Mouse (Mus musculus): ENCODE results near the gene Enpp5. TPM values are rescaled to one million over a fixed set of nuclear protein-coding genes. Genes with fewer than 3 reads are reported as not detected.

Gene Enpp5
- total RNA-seq (2014; rRNA removed) = 169 and 171 TPM in 2 replicates
- polyA plus RNA-seq (2015; fragmentation: Nextera tagmentation; extraction: Ambion mirVana) = 110 and 117 TPM in 2 replicates

GRCm38 (mm10) chr17:44078631-44079350 is at the start of gene Enpp5:
TSS of gene Enpp5 (plus strand) at chr17:44078813.
- H3K4me3 ChIP-seq (ENCODE audit: low read depth, low read length) = peak within 1 kb of the TSS; percentile 66
- DNase-seq (ENCODE audit: low spot score) (peak; percentile 97), ATAC-seq (ENCODE audit: low FRiP score) (peak; percentile 99)
- H3K27me3 ChIP-seq (ENCODE audit: insufficient read depth, low read length) = no peaks in the 10 kb centered on the region
- WGBS = under 1% methylated on average over 31 of the region's 31 CpGs
- H3K36me3 ChIP-seq (ENCODE audit: insufficient read depth, low read length) = peaks cover 18% of the 10 kb centered on the region
- TF ChIP-seq CTCF (IDR thresholded peaks at IDR 0.05) = no peak
- H3K4me2 ChIP-seq (ENCODE audit: low read depth, low read length, poor library complexity, severe bottlenecking) = peak within 1 kb of the TSS; percentile 76
- H3K9me3 ChIP-seq (ENCODE audit: low read length) = no peaks in the 10 kb centered on the region
- peaks cover 6% of the 10 kb centered on the region; the same call in 1 of the 2 replicates for H3K4me1 ChIP-seq (ENCODE audit: insufficient read depth, low read length)
- H3K27ac ChIP-seq (ENCODE audit: low read depth, low read length) = peak within 1 kb of the TSS; percentile 96
- H3K9ac ChIP-seq (replicated peaks; ENCODE audit: low read length, poor library complexity, severe bottlenecking) = peak within 1 kb of the TSS; percentile 89

GRCm38 (mm10) chr17:44029616-44030015 is 49.0 kb upstream of the Enpp5 start:
- Histone ChIP-seq H3K9ac (replicated peaks; ENCODE audit: low read length, poor library complexity, severe bottlenecking) (no peak overlapping the region), H3K4me1 (ENCODE audit: insufficient read depth, low read length) (peaks cover 7% of the 10 kb centered on the region; the same call in 1 of the 2 replicates), H3K4me3 (ENCODE audit: low read depth, low read length) (no peak overlapping the region), H3K9me3 (ENCODE audit: low read length) (no peaks in the 10 kb centered on the region), H3K36me3 (ENCODE audit: insufficient read depth, low read length) (0 out of 2 replicates have a peak, but pooled peaks cover 5% of the 10 kb centered on the region), H3K27ac (ENCODE audit: low read depth, low read length) (no peak overlapping the region), H3K4me2 (ENCODE audit: low read depth, low read length, poor library complexity, severe bottlenecking) (no peak overlapping the region), H3K27me3 (ENCODE audit: insufficient read depth, low read length) (no peaks in the 10 kb centered on the region)
- no peak for ATAC-seq (ENCODE audit: low FRiP score)
- no peak for DNase-seq (ENCODE audit: low spot score)
- TF ChIP-seq CTCF (IDR thresholded peaks at IDR 0.05) = no peak
- 86% methylated on average over 5 of the region's 5 CpGs for WGBS

GRCm38 (mm10) chr17:44030776-44031587 is 47.6 kb upstream of the Enpp5 start:
- TF ChIP-seq CTCF (IDR thresholded peaks at IDR 0.05) = no peak
- WGBS = 28% methylated on average over 3 of the region's 3 CpGs
- ATAC-seq (ENCODE audit: low FRiP score) = no peak
- H3K27ac ChIP-seq (ENCODE audit: low read depth, low read length) = peak overlapping the region; percentile 38; the same call in 1 of the 2 replicates
- peak; percentile 33 for DNase-seq (ENCODE audit: low spot score)
- 0 out of 2 replicates have a peak, but pooled peaks cover 5% of the 10 kb centered on the region for H3K36me3 ChIP-seq (ENCODE audit: insufficient read depth, low read length)
- H3K9me3 ChIP-seq (ENCODE audit: low read length) = no peaks in the 10 kb centered on the region
- no peaks in the 10 kb centered on the region for H3K27me3 ChIP-seq (ENCODE audit: insufficient read depth, low read length)
- H3K4me3 ChIP-seq (ENCODE audit: low read depth, low read length) = no peak overlapping the region
- H3K4me1 ChIP-seq (ENCODE audit: insufficient read depth, low read length) = peaks cover 3% of the 10 kb centered on the region; the same call in 1 of the 2 replicates
- H3K4me2 ChIP-seq (ENCODE audit: low read depth, low read length, poor library complexity, severe bottlenecking) = no peak overlapping the region
- H3K9ac ChIP-seq (replicated peaks; ENCODE audit: low read length, poor library complexity, severe bottlenecking) = no peak overlapping the region

- ATAC-seq (ENCODE audit: low FRiP score) (no peak), DNase-seq (ENCODE audit: low spot score) (no peak)
- Histone ChIP-seq H3K4me2 (ENCODE audit: low read depth, low read length, poor library complexity, severe bottlenecking) (no peak overlapping the region), H3K27ac (ENCODE audit: low read depth, low read length) (no peak overlapping the region), H3K9ac (replicated peaks; ENCODE audit: low read length, poor library complexity, severe bottlenecking) (no peak overlapping the region), H3K4me3 (ENCODE audit: low read depth, low read length) (no peak overlapping the region), H3K27me3 (ENCODE audit: insufficient read depth, low read length) (no peaks in the 10 kb centered on the region), H3K36me3 (ENCODE audit: insufficient read depth, low read length) (0 out of 2 replicates have a peak, but pooled peaks cover 5% of the 10 kb centered on the region), H3K4me1 (ENCODE audit: insufficient read depth, low read length) (no peaks in the 10 kb centered on the region), H3K9me3 (ENCODE audit: low read length) (no peaks in the 10 kb centered on the region)
- 92% methylated on average over 1 of the region's 1 CpGs for WGBS
- no peak for TF ChIP-seq CTCF (IDR thresholded peaks at IDR 0.05)
Observed at GRCm38 (mm10) chr17:44035005-44035404, 43.6 kb upstream of the Enpp5 start.

- Histone ChIP-seq H3K27me3 (ENCODE audit: insufficient read depth, low read length) (no peaks in the 10 kb centered on the region), H3K27ac (ENCODE audit: low read depth, low read length) (no peak overlapping the region), H3K36me3 (ENCODE audit: insufficient read depth, low read length) (0 out of 2 replicates have a peak, but pooled peaks cover 2% of the 10 kb centered on the region), H3K4me3 (ENCODE audit: low read depth, low read length) (no peak overlapping the region), H3K4me1 (ENCODE audit: insufficient read depth, low read length) (no peaks in the 10 kb centered on the region), H3K4me2 (ENCODE audit: low read depth, low read length, poor library complexity, severe bottlenecking) (no peak overlapping the region), H3K9ac (replicated peaks; ENCODE audit: low read length, poor library complexity, severe bottlenecking) (no peak overlapping the region), H3K9me3 (ENCODE audit: low read length) (no peaks in the 10 kb centered on the region)
- 53% methylated on average over 9 of the region's 9 CpGs for WGBS
- DNase-seq (ENCODE audit: low spot score) = peak; percentile 79
- peak; percentile 82 for TF ChIP-seq CTCF (IDR thresholded peaks at IDR 0.05)
- ATAC-seq (ENCODE audit: low FRiP score) = 0 out of 2 replicates have a peak, but pooled peaks have one; percentile 50
Observed at GRCm38 (mm10) chr17:44038656-44039055, 40.0 kb upstream of the Enpp5 start.

Data from midbrain, postnatal 0 days (tissue).